Mouse (Mus musculus) layer of hippocampus, postnatal 10 days (tissue): ENCODE data around the gene Cadm2. TPM values are rescaled to one million over a fixed set of nuclear protein-coding genes. Genes with fewer than 3 reads are reported as not detected.

Experiments used
- DNase-seq, 2 experiments: peaks; one replicate each; pipeline ENCODE4 v3.0.0; 2021; ENCODE audit warnings: low spot score in 2 of 2
- total RNA-seq, 2 experiments: library from RNA; stranded (reverse); gene quantifications; 2 replicates each; pipeline ENCODE4 v1.2.3; 2021

Gene Cadm2
- total RNA-seq, 2 experiments from 2014 or later, result 240 to 263 TPM

- DNase-seq, result no peak
Measured at GRCm38 (mm10) chr16:67515549-67515948, 105.2 kb downstream of the Cadm2 start.

GRCm38 (mm10) chr16:67509079-67509478 lies 111.6 kb downstream of the Cadm2 start:
- no peak for DNase-seq

DNA sequence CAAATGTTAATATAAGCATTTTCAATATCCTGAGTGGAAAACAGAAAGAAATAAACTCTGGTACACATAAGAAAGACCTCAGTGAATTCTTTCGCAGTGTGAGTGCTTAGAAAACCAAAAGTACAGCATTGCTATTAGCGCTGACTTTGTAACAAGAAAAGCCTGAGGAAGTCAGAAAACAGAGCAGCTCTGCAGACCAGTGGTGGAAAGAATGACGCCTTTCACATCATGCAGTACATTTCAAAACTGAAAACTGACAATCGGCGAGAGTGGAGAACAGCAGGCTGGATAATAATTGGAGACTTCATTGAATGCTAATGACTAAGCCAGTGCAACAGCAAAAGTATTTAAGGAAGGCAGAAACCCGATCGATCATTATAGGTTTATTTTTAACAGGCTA lies 138.2 kb downstream of the Cadm2 start:
- DNase-seq, result no peak

GRCm38 (mm10) chr16:67467041-67467440 lies 153.7 kb downstream of the Cadm2 start:
- DNase-seq, result no peak

DNA sequence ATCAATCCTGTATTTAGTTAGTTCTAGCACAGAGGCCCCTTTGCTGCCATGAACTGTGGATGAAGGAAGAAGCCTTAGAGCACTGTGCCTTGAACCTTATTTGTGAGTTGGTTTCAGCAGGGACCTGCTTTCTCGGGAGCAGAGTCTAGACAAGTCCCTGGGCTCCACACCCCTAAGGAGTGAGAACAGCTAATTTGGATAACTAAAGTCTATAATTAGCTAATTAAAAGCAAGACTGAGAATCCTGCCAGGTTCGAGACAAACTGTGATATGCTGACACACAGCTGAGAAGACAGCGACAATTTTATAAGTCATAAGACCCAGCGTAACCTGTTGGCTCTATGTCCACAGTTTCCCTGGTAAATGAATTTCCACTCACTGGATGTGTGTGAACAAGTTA lies 184.4 kb downstream of the Cadm2 start:
- DNase-seq, result no peak

DNA sequence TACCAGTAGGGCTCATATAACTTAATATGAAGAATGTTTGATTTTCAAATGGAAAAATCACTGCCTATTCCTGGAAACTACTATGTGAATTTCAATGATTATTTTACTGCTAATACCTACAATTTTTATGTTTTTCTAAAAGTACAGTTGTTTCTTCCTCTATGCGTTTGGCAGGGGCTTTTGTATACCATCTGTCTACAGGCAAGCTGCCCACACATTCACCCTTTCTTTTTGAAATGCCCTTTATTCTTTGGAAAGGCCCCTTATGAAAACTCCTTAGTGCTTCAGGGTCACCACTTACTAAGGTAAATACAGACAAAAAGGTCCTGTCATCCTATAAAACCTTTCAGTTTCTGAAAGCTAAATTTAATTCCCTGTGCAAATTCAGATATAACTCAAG lies 195.3 kb downstream of the Cadm2 start:
- no peak for DNase-seq

DNA sequence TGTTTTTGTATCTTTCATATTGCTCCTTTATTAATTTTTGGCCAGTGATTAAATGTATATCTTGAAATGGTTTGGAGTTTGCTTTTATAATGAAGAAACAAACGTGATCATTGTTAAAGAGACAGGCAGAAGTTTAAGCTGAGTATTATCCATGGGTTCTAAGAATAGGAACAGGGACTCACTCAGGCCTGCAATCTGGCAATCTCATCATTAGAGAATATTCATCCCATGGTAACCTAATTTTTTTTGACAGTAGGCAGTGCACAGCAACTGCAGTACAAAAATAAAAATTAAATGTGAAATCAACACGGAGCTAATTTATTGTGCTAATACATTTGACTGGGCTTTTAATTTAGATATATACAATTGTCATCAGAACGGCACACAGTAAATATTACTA lies 209.8 kb downstream of the Cadm2 start:
- no peak for DNase-seq

- no peak for DNase-seq
Measured at GRCm38 (mm10) chr16:67410482-67410881, 210.2 kb downstream of the Cadm2 start.

DNA sequence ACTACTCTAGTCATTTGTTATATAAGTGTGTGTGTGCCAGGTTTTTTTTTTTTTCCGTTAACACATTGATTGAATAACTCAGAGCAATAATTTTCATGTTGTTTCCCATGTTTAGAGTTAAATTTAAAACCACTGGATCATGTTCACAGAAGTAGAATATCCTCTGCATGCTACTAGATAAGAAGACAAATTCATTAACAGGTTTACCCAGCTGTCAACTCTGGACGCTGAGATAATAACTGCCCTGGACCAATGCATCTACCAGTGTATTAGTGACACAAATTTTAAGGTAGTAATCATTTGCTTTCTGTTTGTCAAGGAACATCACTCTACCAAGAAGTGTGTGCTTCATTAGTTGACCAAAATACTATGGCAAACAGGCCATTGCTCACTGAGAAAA lies 253.0 kb downstream of the Cadm2 start:
- no peak for DNase-seq

DNA sequence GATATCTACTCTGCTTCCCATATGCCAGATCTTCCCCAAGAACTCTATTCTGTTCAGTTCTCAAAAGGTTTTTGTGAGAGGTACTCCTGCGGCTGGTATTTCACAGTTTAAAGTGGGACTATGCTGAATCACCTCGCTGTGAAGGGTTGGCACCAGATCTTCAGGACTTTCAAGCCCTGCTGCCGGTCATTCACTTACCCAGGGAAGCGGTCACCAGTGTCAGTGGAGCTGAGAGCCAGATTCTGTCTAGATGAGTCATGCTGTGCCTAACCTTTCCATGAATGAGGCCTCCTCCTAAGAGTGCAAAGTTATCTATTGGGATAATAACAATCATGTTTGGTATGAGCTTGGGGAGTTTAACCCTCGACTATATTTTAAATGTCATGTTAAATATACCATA lies 272.7 kb downstream of the Cadm2 start:
- DNase-seq, result no peak

- no peak for DNase-seq
Measured at GRCm38 (mm10) chr16:67347561-67347960, 273.1 kb downstream of the Cadm2 start.

- no peak for DNase-seq
Measured at GRCm38 (mm10) chr16:67346621-67347290, 274.0 kb downstream of the Cadm2 start.

DNA sequence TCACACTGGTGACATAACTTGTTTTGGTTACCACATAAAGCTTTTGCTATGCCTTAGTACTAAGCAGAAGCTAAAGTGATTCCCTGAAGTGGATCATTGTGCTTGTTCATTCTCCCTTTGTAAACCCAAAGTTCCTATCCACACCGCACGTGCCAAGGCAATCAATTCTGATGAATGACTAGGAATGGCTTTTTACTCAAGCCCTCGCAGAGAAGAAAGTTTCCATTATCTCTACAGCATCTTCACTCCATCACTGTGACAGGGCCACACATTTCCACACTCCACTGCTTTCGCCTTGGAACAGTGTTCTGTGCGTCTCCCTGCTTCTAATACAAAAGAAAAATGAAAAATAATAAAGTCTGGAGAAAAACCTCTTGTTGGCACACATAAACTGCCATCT lies 276.5 kb downstream of the Cadm2 start:
- no peak for DNase-seq

- no peak for DNase-seq
Measured at GRCm38 (mm10) chr16:67311033-67311432, 309.7 kb downstream of the Cadm2 start.

GRCm38 (mm10) chr16:67284664-67285063 lies 336.0 kb downstream of the Cadm2 start:
- no peak for DNase-seq

- DNase-seq, result no peak
Measured at GRCm38 (mm10) chr16:67243598-67243997, 377.1 kb downstream of the Cadm2 start.

DNA sequence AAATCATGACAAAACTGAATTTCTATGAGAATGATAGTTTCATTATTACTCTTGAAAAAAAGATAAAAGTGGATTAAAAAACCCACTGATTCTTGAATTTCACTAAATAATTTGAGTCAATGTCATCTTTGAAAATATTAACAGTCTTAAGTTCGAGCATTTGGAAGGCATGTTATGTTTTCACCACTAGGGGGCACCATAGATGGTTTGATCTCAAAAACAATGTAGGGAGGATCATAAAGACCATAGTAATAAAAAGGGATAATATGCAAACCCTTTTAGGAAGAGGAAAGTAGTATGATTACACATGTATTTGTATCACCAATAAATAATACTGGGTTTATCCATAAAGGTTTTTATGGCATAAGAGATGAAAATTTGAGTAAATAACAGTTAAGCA lies 385.8 kb downstream of the Cadm2 start:
- no peak for DNase-seq

GRCm38 (mm10) chr16:67226696-67227095 lies 394.0 kb downstream of the Cadm2 start:
- no peak for DNase-seq

- DNase-seq, result no peak
Measured at GRCm38 (mm10) chr16:67203329-67203728, 417.4 kb downstream of the Cadm2 start.

GRCm38 (mm10) chr16:67192852-67193415 lies 427.8 kb downstream of the Cadm2 start:
- DNase-seq, result no peak

- no peak for DNase-seq
Measured at GRCm38 (mm10) chr16:67192395-67192794, 428.3 kb downstream of the Cadm2 start.

GRCm38 (mm10) chr16:67186322-67186721 lies 434.4 kb downstream of the Cadm2 start:
- DNase-seq, result no peak

DNA sequence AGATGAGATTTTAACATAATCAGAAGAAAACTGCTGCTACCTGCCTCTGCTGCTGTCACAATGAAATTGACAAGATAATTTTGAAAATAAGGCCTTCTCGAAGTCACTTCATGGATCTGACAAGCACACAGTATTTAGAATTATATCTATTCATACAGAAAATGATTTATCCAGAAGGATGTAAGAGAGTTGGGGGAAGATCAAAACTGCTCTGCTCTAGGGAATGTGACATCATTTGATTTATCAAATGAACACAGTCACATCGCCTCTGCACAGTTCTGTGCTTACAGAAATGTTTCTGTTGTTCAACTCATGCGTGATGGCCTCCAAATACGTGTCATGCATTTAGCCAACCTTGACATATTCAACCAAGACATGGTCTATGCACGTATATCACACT lies 437.8 kb downstream of the Cadm2 start:
- DNase-seq, result no peak
